Mouse (Mus musculus) thymus, adult 18-20 months (tissue): ENCODE measurements around the gene Shisa5.
A peak's percentile ranks its signal among the peaks of the same experiment; 100 is the strongest.

Experiments
- DNase-seq, 2 experiments: peaks; one replicate each; pipeline ENCODE4 v3.0.0; 2022; ENCODE audit warnings: mixed read lengths in 2 of 2

Shisa5 gene

DNA sequence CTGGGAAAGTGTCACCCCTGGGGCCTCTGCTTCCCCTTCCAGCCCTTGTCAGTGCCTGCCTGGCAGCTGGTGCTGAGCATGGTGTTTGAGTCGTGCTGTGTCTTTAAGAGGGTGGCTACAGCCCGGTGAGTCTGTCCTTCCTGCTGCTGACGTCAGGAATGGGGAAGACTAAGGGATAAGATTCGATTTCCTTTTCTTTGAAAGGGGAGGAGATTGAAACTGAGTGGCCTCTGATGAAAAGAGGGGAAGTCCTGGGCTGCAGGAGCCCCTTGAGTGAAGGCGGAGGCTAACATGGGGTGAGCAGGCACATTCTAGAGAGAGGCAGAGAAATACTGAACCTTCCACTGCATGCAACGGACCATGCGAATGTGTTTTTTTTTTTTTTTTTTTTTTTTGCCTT lies 16.3 kb downstream of the Shisa5 start:
- DNase-seq, result peak; percentile 46 to 69

DNA sequence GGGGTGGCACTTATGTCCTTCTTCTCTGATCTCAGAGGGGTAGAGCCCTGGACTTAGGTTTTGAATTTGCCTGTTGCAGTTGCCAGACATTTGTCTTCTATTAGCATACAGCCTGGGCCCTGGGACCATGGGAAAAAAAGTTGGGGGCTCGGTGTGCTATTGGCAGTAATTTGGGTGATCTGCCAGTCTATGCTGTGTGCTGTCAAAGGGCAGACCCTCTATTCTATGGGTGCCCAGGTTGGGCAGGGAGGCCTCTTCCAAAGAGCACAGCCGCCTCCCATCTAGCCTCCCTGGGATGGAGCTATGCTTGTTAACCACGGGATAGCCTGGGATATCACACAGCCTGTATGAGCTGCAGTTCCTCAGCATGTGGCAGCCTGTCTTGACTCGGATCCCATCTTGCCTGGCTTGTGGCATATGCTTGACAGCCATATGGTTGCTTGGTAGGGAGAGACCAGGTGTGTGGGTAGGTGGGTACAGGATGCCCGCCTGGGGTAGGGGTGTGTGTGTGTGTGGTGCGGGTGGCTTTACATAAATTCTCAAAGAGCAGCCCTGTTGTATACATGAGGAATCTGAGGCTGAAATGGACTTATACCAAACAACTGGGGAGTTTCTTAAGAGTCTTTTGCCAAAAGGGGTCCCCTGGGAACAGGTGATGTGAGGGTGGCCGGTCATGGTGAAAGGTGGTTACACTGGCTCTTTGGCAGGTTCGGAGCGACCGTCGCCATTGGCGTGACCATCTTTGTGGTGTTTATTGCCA lies 17.1 kb downstream of the Shisa5 start:
- DNase-seq, result no peak

DNA sequence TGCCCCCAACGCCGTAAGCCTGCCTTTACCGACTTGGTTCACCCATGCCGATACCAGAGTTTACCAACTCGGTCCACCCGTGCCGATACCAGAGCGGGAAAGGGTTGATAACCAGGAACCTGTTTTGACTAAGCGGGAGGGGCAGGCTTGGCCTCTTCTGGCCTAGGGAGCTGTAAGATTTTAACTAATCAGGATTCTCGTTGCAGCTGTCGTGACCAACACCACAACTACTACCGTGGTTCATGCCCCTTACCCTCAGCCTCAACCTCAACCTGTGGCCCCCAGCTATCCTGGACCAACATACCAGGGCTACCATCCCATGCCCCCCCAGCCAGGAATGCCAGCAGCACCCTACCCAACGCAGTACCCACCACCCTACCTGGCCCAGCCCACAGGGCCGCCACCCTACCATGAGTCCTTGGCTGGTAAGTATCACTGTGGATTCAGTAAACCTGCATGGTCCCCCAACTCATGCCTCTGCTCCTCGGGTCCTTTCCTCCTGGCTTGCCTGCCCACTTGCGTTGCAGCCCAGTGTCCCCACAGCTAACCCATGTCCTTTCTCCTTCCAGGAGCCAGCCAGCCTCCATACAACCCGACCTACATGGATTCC lies 17.8 kb downstream of the Shisa5 start:
- no peak for DNase-seq

DNA sequence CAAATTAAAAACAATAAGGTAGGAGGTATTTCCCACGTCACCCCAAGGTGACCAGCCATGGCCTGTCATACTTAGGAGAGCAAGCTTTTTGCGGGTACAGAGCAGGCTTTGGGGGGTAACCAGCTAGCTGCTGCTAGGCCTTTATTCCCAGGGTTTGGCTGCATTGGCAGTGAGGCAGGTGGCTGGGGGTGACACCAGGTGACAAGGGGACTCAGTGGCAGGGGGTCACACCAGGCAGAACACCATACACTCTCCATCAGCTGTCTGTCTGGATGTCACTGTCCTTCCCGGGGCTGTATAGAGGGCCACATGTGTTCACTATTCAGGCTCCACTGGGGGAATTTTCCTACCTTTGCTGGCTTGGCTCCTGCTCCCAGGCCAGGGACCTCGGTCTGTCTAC lies 18.6 kb downstream of the Shisa5 start:
- DNase-seq, result no peak

DNA sequence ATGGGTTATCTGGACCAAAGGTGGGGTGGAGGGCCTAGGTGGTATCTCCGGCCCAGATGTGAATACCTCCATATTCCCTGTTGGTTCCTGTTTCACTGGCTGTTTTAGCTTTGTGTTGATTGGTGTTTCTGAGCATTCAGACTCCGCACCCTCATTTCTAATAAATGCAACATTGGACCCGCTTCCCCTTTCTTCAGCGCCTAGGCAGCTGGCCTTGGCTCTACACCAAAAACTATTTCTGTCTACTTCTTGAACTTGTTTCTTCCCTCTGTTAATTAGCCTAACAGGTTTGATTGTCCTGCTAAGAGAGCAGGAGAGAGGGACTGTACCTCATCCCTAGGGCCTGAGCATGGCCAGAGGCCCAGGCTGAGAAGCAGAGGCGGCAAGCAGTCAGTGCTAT lies 19.2 kb downstream of the Shisa5 start:
- DNase-seq, result no peak

DNA sequence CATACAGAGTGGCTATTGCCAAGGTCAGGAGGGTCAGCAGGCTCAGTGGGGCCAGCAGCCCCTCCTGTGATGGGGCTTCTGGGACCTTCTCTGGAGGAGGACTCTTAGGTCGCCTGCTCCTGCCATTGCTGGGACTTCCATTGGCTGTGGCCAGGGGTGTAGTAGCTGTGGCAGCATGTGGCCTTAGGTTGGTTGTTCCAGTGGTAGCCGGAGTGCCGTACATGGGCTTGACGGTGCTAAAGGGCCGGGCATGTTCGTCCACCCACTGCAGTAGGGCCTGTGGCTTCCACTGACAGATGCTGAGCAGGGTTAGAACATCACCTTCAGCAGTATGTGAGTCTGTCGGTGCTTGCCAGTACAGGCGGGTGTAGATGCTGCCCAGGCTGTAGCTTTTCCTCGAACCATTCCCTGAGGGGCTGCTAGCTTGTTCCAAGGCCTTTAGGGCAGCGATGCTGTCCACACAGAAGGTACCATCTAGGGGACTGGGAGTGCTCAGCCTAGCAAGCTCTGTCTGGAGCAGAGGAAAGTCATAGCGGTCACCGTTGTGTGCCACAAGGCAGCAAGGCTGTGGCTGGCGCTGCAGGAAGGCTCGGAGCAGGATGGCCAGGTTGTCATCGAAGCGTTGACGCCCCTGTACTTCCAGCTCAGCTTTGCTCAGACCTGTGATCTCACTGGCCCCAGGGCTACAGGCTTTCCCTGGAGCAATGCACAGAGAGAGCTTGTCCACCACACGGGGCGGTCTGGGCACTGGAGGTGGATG lies 19.8 kb downstream of the Shisa5 start:
- no peak for DNase-seq

DNA sequence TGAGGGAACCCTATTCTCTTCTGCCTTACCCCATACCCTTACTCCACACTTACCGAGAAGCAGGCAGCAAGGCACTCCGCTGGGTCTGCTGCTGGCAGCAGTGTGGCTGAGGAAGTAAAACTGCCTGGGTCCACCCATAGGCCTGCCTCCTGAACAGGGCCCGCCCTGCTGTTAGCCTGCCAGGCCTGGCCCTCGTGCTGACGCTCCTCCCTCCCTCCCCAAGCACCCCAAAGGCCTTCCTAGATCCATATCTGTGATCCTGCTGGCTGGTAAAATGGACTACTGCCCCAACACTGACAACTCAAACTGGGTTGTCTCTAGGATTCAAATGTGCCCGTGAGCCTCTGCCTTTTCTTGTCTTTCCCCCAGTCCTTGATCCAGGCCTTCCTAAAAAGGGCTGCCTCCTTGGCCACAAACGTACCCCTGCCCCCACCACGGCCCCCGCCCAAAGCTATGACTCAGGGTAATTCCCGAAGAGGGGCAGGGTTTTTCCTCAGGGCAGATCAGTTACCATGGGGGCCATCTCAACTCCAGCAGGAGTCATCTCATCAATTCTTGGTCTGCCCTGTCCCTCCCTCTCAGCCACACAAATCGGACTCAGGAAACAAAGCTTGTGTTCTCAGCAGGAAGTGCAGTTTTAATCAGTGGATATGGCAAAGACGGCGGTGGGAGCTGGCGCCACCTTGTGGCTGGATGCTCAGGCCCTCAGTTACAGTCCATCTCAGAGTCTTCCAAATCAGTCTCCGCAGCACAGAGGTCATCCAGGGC lies 21.0 kb downstream of the Shisa5 start, which contains the start of gene Trex1:
TSS of gene Trex1 (minus strand) at position 599 of the 768 bp plus-strand sequence.
- DNase-seq, result peak; percentile 74 to 77

DNA sequence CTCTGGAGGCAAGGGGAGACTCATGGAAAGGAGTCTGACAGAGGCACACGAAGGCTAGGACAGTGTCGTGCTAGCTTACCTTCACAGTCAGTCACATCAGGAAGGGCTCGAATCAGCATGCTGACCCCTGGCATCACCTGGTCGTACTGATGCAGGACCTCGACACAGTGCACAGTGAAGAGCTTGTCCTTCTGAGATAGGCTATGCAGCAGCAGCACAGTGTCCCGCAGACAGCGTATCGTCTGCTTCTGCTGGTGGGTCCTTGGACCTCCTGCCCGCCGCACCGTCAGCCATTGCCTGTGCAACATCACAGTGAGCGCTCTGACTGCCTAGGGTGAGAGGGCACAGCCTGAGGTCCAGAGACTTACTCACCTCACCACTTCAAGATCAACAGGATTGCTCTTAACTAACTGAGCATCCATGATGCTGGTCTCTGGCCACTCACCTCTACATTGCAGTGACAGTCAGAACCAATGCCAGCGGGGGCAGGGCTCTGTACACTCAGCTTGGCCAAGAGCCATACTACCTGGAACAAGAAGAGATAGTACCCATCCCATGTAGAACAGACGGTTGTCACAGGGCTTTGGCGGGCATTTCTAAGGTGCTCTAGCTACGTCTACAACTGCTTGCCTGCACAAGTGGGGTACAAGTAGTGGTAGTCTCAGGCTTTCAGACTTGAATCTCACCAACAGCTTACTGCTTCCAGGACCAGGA lies 22.0 kb downstream of the Shisa5 start:
- DNase-seq, result no peak

DNA sequence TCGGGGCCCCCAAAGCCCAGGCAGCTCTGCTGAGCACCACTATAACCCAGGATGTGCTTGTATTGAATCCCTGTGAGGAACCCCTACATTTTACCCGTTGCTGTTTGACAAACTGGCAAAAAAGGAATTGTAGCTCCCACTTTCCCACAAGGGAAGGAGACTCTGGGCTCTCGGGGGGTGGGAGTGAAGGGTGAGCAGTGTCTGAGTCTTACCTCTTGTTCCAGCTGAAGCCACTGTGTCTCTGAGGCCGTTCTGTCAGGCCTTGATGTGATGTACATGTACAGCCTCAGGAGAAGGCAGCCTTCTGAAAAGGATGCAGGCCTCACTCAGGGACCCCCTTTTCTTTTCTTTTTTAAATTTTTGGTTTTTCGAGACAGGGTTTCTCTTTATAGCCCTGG lies 22.5 kb downstream of the Shisa5 start:
- DNase-seq, result no peak

DNA sequence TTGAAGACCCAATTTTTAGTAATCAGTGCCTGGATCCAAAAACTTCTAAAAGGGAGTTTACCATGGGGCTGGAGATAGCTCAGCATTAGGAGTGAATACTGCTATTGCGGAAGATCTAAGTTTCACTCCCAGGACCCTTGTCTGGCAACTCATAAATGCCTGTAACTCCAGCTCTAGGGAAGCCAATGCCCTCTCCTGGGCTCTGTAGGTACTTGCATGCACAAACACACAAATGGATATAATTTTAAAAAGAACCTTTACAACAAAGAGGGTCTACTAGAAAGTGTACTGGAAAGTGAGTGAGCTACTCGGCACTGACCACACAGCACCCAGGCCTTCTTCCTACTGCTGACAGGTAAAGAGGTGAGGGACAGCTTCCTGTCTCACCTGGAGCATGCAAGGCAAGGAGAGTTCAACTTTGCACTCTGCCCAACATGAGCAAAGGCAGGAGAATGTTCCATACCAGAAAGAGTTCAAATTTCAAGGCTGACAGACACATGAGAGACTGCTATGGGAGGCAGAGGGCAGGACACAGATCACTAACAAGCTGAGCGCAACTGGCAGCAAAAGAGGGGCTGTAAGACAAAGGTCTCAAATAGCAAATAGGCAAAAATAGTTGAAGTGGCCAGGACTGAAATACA lies 29.9 kb downstream of the Shisa5 start:
- DNase-seq, result no peak

DNA sequence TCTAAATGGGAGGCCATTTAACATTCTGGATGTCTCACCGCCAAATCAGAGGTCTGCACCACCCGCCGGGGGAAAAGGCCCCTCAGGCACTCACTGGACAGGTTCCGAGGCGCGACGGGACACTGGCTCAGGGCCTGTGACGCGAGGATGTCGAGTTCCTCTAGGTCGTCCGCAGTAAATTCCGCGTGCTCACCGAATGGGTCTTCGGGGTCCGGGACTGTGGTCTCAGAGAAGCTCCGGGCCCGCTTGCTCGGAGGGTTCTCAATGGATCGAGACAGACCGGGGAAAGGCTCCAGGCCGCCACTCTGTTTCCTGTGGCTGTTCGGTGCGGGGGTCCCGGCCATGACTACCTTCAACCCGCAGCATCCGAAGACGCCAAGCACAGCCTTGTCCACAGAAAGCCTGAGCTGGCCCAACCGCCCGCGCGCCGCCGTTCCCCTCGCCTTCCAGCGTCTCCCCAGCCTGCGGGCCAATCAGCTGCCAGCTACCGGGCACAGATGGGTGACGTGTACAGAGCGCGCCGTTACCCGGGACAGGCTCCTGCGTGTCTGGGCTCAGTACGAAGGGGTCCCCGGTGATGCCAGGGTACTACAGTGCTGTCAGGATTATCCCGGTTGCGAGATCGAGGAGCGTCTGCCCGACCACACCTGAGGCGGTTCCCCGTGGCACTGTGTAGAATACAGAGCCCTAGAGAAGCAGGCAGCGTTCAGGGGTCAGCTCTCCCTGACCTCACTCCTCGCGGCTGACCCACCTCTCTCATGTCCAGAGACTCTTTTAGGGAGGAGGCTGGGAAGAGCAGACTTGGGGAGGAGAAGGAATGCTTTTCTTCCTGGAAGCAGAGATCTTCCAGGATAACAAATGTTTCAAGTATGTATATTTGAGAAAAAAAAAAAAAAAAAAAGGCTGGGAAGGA lies 35.6 kb downstream of the Shisa5 start, which contains the start of gene Atrip:
TSS of gene Atrip (minus strand) at position 464 of the 913 bp plus-strand sequence.
- DNase-seq, result peak; percentile 83 to 85

DNA sequence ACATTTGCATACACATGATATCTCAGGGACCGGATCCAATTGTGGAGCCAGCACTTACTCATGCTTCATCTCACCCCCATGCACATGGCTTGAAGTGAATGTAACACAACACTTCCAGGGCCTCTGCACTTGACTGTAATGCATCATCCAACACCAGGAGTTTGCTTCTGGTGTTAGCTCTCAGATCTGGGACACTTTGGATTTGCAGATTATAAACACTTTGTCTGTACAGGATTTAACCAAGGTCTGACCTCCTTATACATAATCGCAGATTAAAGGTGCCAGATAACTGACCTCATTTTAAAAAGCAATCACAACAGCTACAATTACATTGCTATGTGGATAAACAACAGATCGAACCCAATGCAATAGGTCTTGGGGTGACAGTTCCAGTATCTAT lies 42.2 kb downstream of the Shisa5 start:
- no peak for DNase-seq

DNA sequence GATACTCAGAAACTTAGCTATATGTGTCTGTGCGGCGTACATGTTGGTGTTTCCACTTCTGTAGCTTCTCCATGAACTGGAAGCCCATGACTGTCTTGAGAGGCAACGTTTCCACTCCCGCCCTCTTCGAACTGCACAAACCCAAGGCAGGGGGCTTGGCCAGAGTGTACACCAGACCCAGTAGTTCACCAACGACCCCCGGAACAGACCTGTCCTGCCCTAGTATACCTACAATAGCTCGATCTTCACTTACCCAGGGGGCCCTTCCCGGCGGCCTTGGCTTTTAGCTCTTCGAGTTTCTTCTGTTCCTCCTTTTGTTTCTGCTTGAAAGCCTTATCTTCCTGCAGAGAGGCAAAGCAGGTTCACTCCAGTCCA lies 43.4 kb downstream of the Shisa5 start:
- no peak for DNase-seq

DNA sequence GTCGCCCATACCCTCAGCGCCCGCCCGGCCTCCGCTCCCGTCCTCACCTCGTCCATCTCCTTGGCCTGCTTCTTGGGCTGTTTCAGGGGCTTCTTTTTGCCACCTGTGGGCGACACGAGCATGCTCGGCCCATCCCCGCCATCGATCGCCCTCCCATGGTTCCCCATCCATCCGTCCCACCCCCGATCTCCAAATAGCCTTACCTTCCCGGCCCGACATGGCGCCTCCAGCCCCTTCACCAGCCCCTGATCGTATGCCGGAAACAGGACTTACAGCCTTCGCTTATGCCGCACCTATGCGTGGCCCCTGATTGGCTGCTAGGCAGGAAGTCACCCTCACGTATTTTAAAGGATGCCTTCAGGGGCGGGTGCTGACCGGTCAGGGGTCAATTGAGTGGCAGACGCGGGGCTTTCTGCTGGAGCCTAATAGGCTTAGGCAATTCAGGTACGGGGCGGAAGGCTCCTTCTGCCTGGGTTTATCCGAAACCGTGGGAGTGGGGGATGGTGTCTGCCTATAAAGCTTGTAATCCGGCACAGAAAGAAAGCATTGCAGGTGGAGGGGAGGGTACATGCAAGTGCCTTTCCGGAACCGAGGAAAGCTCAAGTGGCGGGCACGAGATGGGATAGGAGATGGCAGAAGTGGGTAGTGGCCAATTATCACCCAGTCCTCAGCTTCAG lies 43.9 kb downstream of the Shisa5 start, which contains the start of the genes Ccdc51 and Tma7:
TSS of gene Ccdc51 (plus strand) at position 370 of the 677 bp plus-strand sequence.
TSS of gene Tma7 (minus strand) at position 464 of the 677 bp plus-strand sequence.
- DNase-seq, result peak; percentile 77 to 85

DNA sequence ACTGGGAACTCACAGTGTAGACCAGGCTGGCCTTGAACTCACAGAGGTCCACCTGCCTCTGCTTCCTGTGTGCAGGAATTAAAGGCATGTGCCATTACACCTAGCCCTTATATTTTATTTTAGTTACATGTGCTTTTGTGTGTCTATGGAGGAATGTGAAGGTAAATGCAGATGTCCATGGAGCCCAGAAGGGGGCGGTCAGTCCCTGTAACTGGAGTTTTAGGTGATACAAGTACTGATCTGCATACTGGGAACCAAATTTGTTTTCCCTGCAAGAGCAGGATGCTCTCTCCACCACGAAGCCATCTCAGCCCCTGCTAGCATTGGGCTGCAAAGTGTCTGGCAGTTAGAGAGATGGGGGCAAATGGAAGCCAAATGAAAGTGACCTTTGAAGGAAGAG lies 46.6 kb downstream of the Shisa5 start:
- DNase-seq, result no peak

DNA sequence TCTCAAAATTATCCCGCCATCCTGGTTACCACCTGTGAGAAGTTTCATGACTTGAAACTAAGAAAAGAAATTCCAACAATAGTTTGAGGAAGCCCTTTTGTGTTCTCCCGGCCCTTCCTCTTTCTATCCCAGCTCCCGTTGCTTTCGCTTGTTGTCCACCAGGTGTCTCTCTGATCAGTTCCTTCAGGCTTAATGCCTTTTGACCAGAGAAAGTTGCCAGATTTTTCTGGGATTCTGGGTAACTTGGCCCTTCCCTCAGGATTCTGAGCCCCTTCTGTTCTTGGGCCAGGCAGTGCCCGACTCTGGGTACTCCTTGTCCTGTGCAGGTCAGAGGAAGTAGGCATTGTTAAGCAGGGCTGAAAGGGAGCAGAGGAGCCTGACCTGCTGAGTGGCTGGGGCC lies 49.6 kb downstream of the Shisa5 start:
- no peak for DNase-seq

DNA sequence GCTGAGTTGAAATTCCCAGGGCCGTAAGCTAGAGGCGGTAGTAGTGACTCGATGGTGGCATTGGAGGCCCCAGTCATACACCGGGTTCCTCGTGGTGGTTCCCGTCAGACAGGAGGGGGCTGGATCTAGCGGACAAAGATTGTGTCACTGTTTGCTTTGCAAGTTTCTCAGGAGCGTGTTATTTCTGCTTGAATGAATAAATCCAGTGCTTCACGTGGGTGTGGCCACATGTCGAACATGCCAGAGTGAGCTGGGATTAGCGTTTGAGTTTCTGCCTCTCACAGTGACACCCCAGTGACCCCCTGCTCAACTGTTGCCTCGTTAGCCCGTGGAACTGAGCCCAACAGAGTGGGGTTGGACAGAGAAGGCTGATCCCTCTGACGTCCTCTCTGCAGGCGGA lies 52.1 kb downstream of the Shisa5 start:
- DNase-seq, result no peak

DNA sequence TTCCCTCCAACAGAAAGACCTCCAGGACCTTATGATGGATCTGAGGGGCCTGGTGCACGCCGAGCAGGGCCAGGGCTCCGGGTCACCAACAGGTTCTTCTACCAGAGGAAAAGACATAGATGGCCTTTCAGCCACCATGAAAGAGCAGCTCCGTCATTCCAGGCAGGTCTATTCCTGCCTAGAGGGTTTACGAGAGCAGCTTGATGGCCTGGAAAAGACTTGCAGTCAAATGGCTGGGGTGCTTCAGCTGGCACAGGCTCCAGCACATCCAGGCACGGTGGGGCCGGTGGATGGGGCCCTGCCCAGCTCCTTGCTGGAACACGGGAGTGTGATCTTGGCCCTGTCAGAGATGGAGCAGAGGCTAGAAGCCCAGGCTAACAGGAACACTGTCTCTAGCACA lies 53.4 kb downstream of the Shisa5 start:
- no peak for DNase-seq

DNA sequence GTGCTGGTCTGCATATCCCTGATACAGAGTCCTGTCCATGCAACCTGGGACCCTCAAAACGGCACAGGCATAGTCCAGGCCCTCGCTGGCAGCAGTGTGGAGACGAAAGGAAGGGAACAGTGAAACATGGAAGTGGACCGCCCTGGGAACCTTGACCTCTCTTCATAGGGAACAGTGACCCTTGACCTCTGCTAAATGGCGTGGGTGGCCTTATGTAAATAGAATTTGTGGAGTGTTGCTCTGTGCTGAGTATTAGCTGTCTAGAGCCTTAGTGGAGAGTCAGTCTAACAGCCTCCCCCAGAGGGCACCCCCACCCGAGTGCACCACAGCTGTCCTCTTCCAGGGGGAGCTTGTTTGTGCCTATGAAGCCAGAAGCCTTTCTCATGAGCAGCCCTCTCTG lies 54.4 kb downstream of the Shisa5 start:
- DNase-seq, result no peak
